Mouse (Mus musculus) kidney, adult 18-20 months (tissue): Measurements from ENCODE around the gene Usp45.
"Not testable (repeated sequence)": the region's sequence is repeated elsewhere in the genome, so short reads cannot be mapped to it uniquely, and the experiment has no call there.

ENCODE experiments used
- DNase-seq: peaks from one replicate; pipeline ENCODE4 v3.0.0; 2021

Gene Usp45

GRCm38 (mm10) chr4:21766863-21767304 lies at the start of gene Usp45, which contains the start of gene Tstd3:
Usp45 (plus strand) TSS chr4:21767156.
Tstd3 (minus strand) TSS chr4:21767212.
- peak; percentile 85 for DNase-seq

GRCm38 (mm10) chr4:21722752-21723334 lies 44.1 kb upstream of the Usp45 start:
- DNase-seq = no peak

GRCm38 (mm10) chr4:21726912-21727614 lies 39.9 kb upstream of the Usp45 start:
- peak; percentile 38 for DNase-seq

GRCm38 (mm10) chr4:21727615-21728165 lies 39.3 kb upstream of the Usp45 start, which contains the start of gene Ccnc:
Ccnc (plus strand) TSS chr4:21727701.
- DNase-seq = peak; percentile 92

- DNase-seq = no peak
These were observed 27.8 kb upstream of the Usp45 start for GRCm38 (mm10) chr4:21739169-21739568.

- DNase-seq = not testable (repeated sequence)
These were observed 22.8 kb upstream of the Usp45 start for GRCm38 (mm10) chr4:21744142-21744541.

GRCm38 (mm10) chr4:21745723-21746122 lies 21.2 kb upstream of the Usp45 start:
- DNase-seq = no peak

GRCm38 (mm10) chr4:21755123-21755789 lies 11.7 kb upstream of the Usp45 start:
- DNase-seq = no peak

- no peak for DNase-seq
These were observed 8.1 kb upstream of the Usp45 start for GRCm38 (mm10) chr4:21758860-21759259.

- no peak for DNase-seq
These were observed 5.4 kb upstream of the Usp45 start for GRCm38 (mm10) chr4:21761416-21762160.

GRCm38 (mm10) chr4:21763827-21764226 lies 3.1 kb upstream of the Usp45 start:
- no peak for DNase-seq

- peak; percentile 6 for DNase-seq
These were observed 639 bp upstream of the Usp45 start for GRCm38 (mm10) chr4:21766171-21766862.

- DNase-seq = no peak
These were observed 4.1 kb downstream of the Usp45 start for GRCm38 (mm10) chr4:21771064-21771463.

GRCm38 (mm10) chr4:21772306-21772705 lies 5.3 kb downstream of the Usp45 start:
- no peak for DNase-seq

- DNase-seq = peak; percentile 91
These were observed 9.4 kb downstream of the Usp45 start for GRCm38 (mm10) chr4:21776091-21776945.

GRCm38 (mm10) chr4:21776946-21777265 lies 9.9 kb downstream of the Usp45 start:
- DNase-seq = no peak

GRCm38 (mm10) chr4:21780816-21781726 lies 14.1 kb downstream of the Usp45 start:
- peak; percentile 49 for DNase-seq

- DNase-seq = no peak
These were observed 19.3 kb downstream of the Usp45 start for GRCm38 (mm10) chr4:21786268-21786667.

- no peak for DNase-seq
These were observed 21.9 kb downstream of the Usp45 start for GRCm38 (mm10) chr4:21788903-21789302.

- no peak for DNase-seq
These were observed 22.9 kb downstream of the Usp45 start for GRCm38 (mm10) chr4:21789836-21790235.
